Mouse (Mus musculus): ENCODE data around the gene Cxcl16.
"Not testable (repeated sequence)": the region's sequence is repeated elsewhere in the genome, so short reads cannot be mapped to it uniquely, and the experiment has no call there.

The Cxcl16 gene

GRCm38 (mm10) chr11:70453261-70454044 lies 6.3 kb downstream of the Cxcl16 start:
- DNase-seq (ENCODE audit: low read depth, low spot score): no peak

GRCm38 (mm10) chr11:70451797-70452498 lies 7.8 kb downstream of the Cxcl16 start, which contains the start of gene Med11:
Gene Med11, plus strand, starts transcription at chr11:70451919.
- peak; percentile 99 for DNase-seq (ENCODE audit: low read depth, low spot score)

- DNase-seq (ENCODE audit: low read depth, low spot score): no peak
These were observed 8.9 kb downstream of the Cxcl16 start for GRCm38 (mm10) chr11:70450926-70451325.

- DNase-seq (ENCODE audit: low read depth, low spot score): no peak
These were observed 12.4 kb downstream of the Cxcl16 start for GRCm38 (mm10) chr11:70447373-70447772.

GRCm38 (mm10) chr11:70446756-70447155 lies 13.0 kb downstream of the Cxcl16 start:
- DNase-seq (ENCODE audit: low read depth, low spot score): peak; percentile 41

- no peak for DNase-seq (ENCODE audit: low read depth, low spot score)
These were observed 15.1 kb downstream of the Cxcl16 start for GRCm38 (mm10) chr11:70444667-70445066.

- no peak for DNase-seq (ENCODE audit: low read depth, low spot score)
These were observed 15.8 kb downstream of the Cxcl16 start for GRCm38 (mm10) chr11:70443964-70444363.

- no peak for DNase-seq (ENCODE audit: low read depth, low spot score)
These were observed 17.9 kb downstream of the Cxcl16 start for GRCm38 (mm10) chr11:70441882-70442281.

GRCm38 (mm10) chr11:70440637-70441036 lies 19.1 kb downstream of the Cxcl16 start:
- no peak for DNase-seq (ENCODE audit: low read depth, low spot score)

GRCm38 (mm10) chr11:70438728-70439374 lies 20.9 kb downstream of the Cxcl16 start:
- DNase-seq (ENCODE audit: low read depth, low spot score): no peak

GRCm38 (mm10) chr11:70437426-70437825 lies 22.4 kb downstream of the Cxcl16 start:
- no peak for DNase-seq (ENCODE audit: low read depth, low spot score)

GRCm38 (mm10) chr11:70435476-70435875 lies 24.3 kb downstream of the Cxcl16 start:
- DNase-seq (ENCODE audit: low read depth, low spot score): no peak

GRCm38 (mm10) chr11:70433951-70434350 lies 25.8 kb downstream of the Cxcl16 start:
- DNase-seq (ENCODE audit: low read depth, low spot score): no peak

- DNase-seq (ENCODE audit: low read depth, low spot score): no peak
These were observed 26.2 kb downstream of the Cxcl16 start for GRCm38 (mm10) chr11:70433569-70433943.

GRCm38 (mm10) chr11:70432895-70433568 lies 26.8 kb downstream of the Cxcl16 start:
- peak; percentile 39 for DNase-seq (ENCODE audit: low read depth, low spot score)

- peak; percentile 99 for DNase-seq (ENCODE audit: low read depth, low spot score)
These were observed 27.5 kb downstream of the Cxcl16 start, which contains the start of gene Arrb2 for GRCm38 (mm10) chr11:70432048-70432894. Gene Arrb2, plus strand, starts transcription at chr11:70432635.

GRCm38 (mm10) chr11:70431574-70431973 lies 28.2 kb downstream of the Cxcl16 start:
- no peak for DNase-seq (ENCODE audit: low read depth, low spot score)

GRCm38 (mm10) chr11:70426598-70426997 lies 33.2 kb downstream of the Cxcl16 start:
- DNase-seq (ENCODE audit: low read depth, low spot score): not testable (repeated sequence)

GRCm38 (mm10) chr11:70419486-70419885 lies 40.3 kb downstream of the Cxcl16 start:
- no peak for DNase-seq (ENCODE audit: low read depth, low spot score)

GRCm38 (mm10) chr11:70418199-70418598 lies 41.6 kb downstream of the Cxcl16 start:
- no peak for DNase-seq (ENCODE audit: low read depth, low spot score)

- DNase-seq (ENCODE audit: low read depth, low spot score): peak; percentile 89
These were observed 45.8 kb downstream of the Cxcl16 start for GRCm38 (mm10) chr11:70413961-70414360.

Measured in ES-CJ7 (cell line).